Mouse (Mus musculus): ENCODE data around the gene Prss45. TPM values are rescaled to one million over a fixed set of nuclear protein-coding genes. Genes with fewer than 3 reads are reported as not detected.
"Not testable (repeated sequence)": the region's sequence is repeated elsewhere in the genome, so short reads cannot be mapped to it uniquely, and the experiment has no call there.

Prss45 gene
- total and polyA plus RNA-seq, 3 experiments = not detected

DNA sequence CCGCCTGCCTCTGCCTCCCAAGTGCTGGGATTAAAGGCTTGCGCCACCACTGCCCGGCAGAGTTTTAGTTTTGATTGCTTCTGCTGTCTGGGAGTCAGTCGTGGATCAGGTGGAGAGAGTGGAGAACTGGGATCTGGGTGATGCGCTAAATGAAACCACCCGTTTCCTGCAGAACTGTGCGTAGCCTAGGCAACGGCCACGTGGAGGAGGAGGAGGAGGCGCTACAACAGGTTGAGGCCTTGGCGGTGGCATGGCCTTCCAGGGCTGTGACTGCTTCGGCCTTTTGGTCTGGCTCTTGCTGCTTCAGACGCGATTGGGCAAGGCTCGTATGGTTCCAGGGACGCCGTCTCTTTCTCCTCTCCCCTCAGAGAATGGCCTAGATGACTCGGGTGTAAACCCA lies 20.6 kb upstream of the Prss45 start, which contains the start of gene Prss44:
Gene Prss44 (plus strand): TSS at position 206 of the 400 bp plus-strand sequence.
- no peaks in the 10 kb centered on the region for H3K36me3 ChIP-seq (replicated peaks in 1 of 2; ENCODE audit: control insufficient read depth in 1 of 2, insufficient read depth in 1 of 2, low read length in 1 of 2)
- H3K4me1 ChIP-seq (ENCODE audit: control insufficient read depth in 1 of 2, insufficient read depth in 2 of 2) = peaks cover 0 to 3% of the 10 kb centered on the region in 2 experiments; a peak in 2 of 4 replicates
- H3K4me2 ChIP-seq (ENCODE audit: insufficient read depth, low read depth, poor library complexity, severe bottlenecking) = no peak within 1 kb of the TSS
- no peaks in the 10 kb centered on the region for H3K79me2 ChIP-seq (replicated peaks; ENCODE audit: control insufficient read depth, extremely low read depth, insufficient read depth, poor library complexity, severe bottlenecking)
- H3K9me3 ChIP-seq (replicated peaks; ENCODE audit: low read length) = no peaks in the 10 kb centered on the region
- dilution Hi-C loops (cut with MboI; ENCODE audit: extremely low pct_ligation_motif_present, extremely low pct_unique_long_range_greater_than_20kb, low sequenced_read_pairs) (no loop called here), in situ Hi-C loops (cut with MboI; ENCODE audit: low pct_ligation_motif_present, low pct_unique_long_range_greater_than_20kb, low sequenced_read_pairs) (no loop called here)
- H3K4me3 ChIP-seq (replicated peaks in 1 of 3; ENCODE audit: low read depth in 2 of 3, low read length in 2 of 3, poor library complexity in 1 of 3) = peak within 1 kb of the TSS in 1 of 3 experiments; percentile 26
- H3K9ac ChIP-seq (ENCODE audit: insufficient read depth, low read depth) = no peak within 1 kb of the TSS
- H3K27me3 ChIP-seq (replicated peaks) = peaks cover 3% of the 10 kb centered on the region
- no peak for TF ChIP-seq ZNF384 (IDR thresholded peaks at IDR 0.05; ENCODE audit: low read depth, low read length)
- TF ChIP-seq KAT2A (IDR thresholded peaks at IDR 0.05; ENCODE audit: insufficient replicate concordance, low read length) = no peak
- TF ChIP-seq ZKSCAN1 (IDR thresholded peaks at IDR 0.05; ENCODE audit: borderline replicate concordance, low read depth, low read length) = no peak
- TF ChIP-seq EP300 (IDR thresholded peaks at IDR 0.05; ENCODE audit: low read length) = no peak
- no peak for TF ChIP-seq E2F4 (IDR thresholded peaks at IDR 0.05; ENCODE audit: insufficient replicate concordance, low read depth, low read length)
- TF ChIP-seq CHD1 (IDR thresholded peaks at IDR 0.05; ENCODE audit: low read depth, low read length) = no peak
- no peak for TF ChIP-seq SIN3A (IDR thresholded peaks at IDR 0.05; ENCODE audit: low read length)
- TF ChIP-seq ETS1 (conservative IDR thresholded peaks at IDR 0.05; ENCODE audit: low read depth, low read length) = no peak
- no peak for TF ChIP-seq RCOR1 (conservative IDR thresholded peaks at IDR 0.05; ENCODE audit: low read depth, low read length)
- no peak for TF ChIP-seq PAX5 (IDR thresholded peaks at IDR 0.05; ENCODE audit: low read length)
- no peak for TF ChIP-seq IRF4 (IDR thresholded peaks at IDR 0.05; ENCODE audit: low read depth, low read length)
- no peak for TF ChIP-seq POLR2AphosphoS2 (IDR thresholded peaks at IDR 0.05; ENCODE audit: low read depth, low read length)
- no peak for TF ChIP-seq GABPA (IDR thresholded peaks at IDR 0.05; ENCODE audit: insufficient replicate concordance, low read depth, low read length)
- no peak for TF ChIP-seq NRF1 (IDR thresholded peaks at IDR 0.05; ENCODE audit: low read depth, low read length)
- TF ChIP-seq USF1 (IDR thresholded peaks at IDR 0.05; ENCODE audit: low read depth, low read length) = no peak
- TF ChIP-seq ZC3H11A (IDR thresholded peaks at IDR 0.05; ENCODE audit: low read depth, low read length) = no peak
- no peak for DNase-seq (ENCODE audit: extremely low read depth)
- no peak within 1 kb of the TSS for H3K27ac ChIP-seq (ENCODE audit: insufficient read depth, low read depth)

- H3K9me3 ChIP-seq (replicated peaks; ENCODE audit: low read length); in situ Hi-C loops (cut with MboI; ENCODE audit: low pct_ligation_motif_present, low pct_unique_long_range_greater_than_20kb, low sequenced_read_pairs); H3K36me3 ChIP-seq (replicated peaks in 1 of 2; ENCODE audit: control insufficient read depth in 1 of 2, insufficient read depth in 1 of 2, low read length in 1 of 2); H3K9ac ChIP-seq (ENCODE audit: insufficient read depth, low read depth); DNase-seq (ENCODE audit: extremely low read depth); dilution Hi-C loops (cut with MboI; ENCODE audit: extremely low pct_ligation_motif_present, extremely low pct_unique_long_range_greater_than_20kb, low sequenced_read_pairs); H3K27ac ChIP-seq (ENCODE audit: insufficient read depth, low read depth); H3K4me1 ChIP-seq (ENCODE audit: control insufficient read depth in 1 of 2, insufficient read depth in 2 of 2); H3K4me2 ChIP-seq (ENCODE audit: insufficient read depth, low read depth, poor library complexity, severe bottlenecking); H3K79me2 ChIP-seq (replicated peaks; ENCODE audit: control insufficient read depth, extremely low read depth, insufficient read depth, poor library complexity, severe bottlenecking); H3K4me3 ChIP-seq (replicated peaks in 1 of 3; ENCODE audit: low read depth in 2 of 3, low read length in 2 of 3, poor library complexity in 1 of 3): not testable (repeated sequence)
- peaks cover 14% of the 10 kb centered on the region for H3K27me3 ChIP-seq (replicated peaks)
These were observed 13.8 kb upstream of the Prss45 start for GRCm38 (mm10) chr9:110820546-110820945.

All from CH12.LX (cell line).